Mouse (Mus musculus) intestine, embryonic 14.5 days (tissue): Measurements from ENCODE around the gene Aagab. TPM values are rescaled to one million over a fixed set of nuclear protein-coding genes. Genes with fewer than 3 reads are reported as not detected.

Source experiments
- ATAC-seq: fragments of 200-750 bp; cut with Nextera tagmentation; replicated peaks from 2 replicates; pipeline ENCODE4 v1.8.0; 2017; ENCODE audit warnings: low read depth, moderate number of reproducible peaks, moderate TSS enrichment, moderate library complexity; ENCODE audit not compliant: low FRiP score, low TSS enrichment
- DNase-seq: peaks from one replicate; pipeline ENCODE4 v3.0.0-alpha.2; 2018; ENCODE audit warnings: low spot score
- H3K27ac ChIP-seq: fragments of 300-500 bp; sonication (generic); 2 replicates; pipeline ENCODE4 v1.5.1; 2014; ENCODE audit warnings: low read depth, mild to moderate bottlenecking, control low read depth
- H3K27me3 ChIP-seq: fragments of 300-500 bp; sonication (generic); replicated peaks from 2 replicates; pipeline ENCODE4 v1.6.1; 2014; ENCODE audit warnings: low read length, control low read depth; ENCODE audit not compliant: control insufficient read depth, insufficient read depth
- H3K36me3 ChIP-seq: fragments of 300-500 bp; sonication (generic); 2 replicates; pipeline ENCODE4 v1.6.1; 2014; ENCODE audit warnings: low read length, control low read depth; ENCODE audit not compliant: control insufficient read depth, insufficient read depth
- H3K4me1 ChIP-seq: fragments of 300-500 bp; sonication (generic); replicated peaks from 2 replicates; pipeline ENCODE4 v1.6.1; 2014; ENCODE audit warnings: low read length, control low read depth, mixed read lengths; ENCODE audit not compliant: control insufficient read depth, insufficient read depth
- H3K4me2 ChIP-seq: fragments of 300-500 bp; sonication (generic); 2 replicates; pipeline ENCODE4 v1.6.1; 2014; ENCODE audit warnings: low read length
- H3K4me3 ChIP-seq: fragments of 300-500 bp; sonication (generic); 2 replicates; pipeline ENCODE4 v1.5.1; 2014; ENCODE audit warnings: low read depth, low read length, control low read depth, mixed read lengths
- H3K9ac ChIP-seq: fragments of 300-500 bp; sonication (generic); 2 replicates; pipeline ENCODE4 v1.6.1; 2014; ENCODE audit warnings: mild to moderate bottlenecking, low read length
- H3K9me3 ChIP-seq: fragments of 300-500 bp; sonication (generic); 2 replicates; pipeline ENCODE4 v1.6.1; 2016; ENCODE audit warnings: low read length, control low read depth; ENCODE audit not compliant: control insufficient read depth
- WGBS: fragments of 180-500 bp; shearing (Covaris S2); extraction: QIAGEN DNeasy Blood & Tissue Kit; methylation state at CpG from one replicate; pipeline ENCODE4 v1.1.7; 2014; 5-methylcytosine and 5-hydroxymethylcytosine counted together
- polyA plus RNA-seq: library from polyadenylated mRNA; unstranded; fragments of >200 nt; fragmentation: Nextera tagmentation; extraction: Ambion mirVana; gene quantifications from 2 replicates; pipeline ENCODE4 v1.2.1, GENCODE M21; 2014

The Aagab gene
- polyA plus RNA-seq, 1 experiment from 2014 or later: 26.0 TPM

DNA sequence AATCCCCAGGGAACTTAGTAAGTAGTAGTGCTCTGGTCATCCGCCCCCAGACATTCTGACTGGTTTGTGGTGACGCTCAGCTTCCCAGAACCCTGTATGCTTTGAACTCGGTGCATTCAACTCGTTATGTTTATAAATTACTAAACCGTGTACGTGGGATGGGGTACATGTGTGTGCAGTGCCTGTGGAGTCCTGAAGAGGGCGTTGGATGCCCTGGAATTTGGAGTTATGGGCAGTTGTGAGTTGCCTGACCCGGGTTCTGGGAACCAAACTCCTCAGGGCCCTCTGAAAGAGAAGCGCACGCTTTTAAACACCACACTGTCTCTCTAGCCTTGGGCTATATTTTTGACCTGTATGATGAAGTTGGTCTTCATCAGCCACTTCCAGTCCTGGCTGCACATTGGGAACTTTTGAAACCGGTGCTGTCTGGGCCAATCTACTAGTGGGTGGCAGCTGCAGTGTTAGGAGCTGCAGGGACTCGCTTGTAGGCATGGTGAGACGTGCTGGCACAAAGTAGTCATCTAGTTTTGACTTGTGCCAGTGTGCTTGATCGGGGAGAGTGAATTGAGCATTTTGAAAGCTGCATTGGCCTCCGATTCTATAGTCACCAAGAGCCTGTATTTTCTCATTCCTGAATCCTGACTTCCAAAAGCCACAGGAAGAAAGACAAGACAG, 21.6 kb downstream of the Aagab start:
- WGBS: 81% methylated on average over 15 of the region's 15 CpGs
- peaks cover 25% of the 10 kb centered on the region; the same call in 1 of the 2 replicates for H3K36me3 ChIP-seq
- no peak overlapping the region for H3K27ac ChIP-seq
- H3K4me1 ChIP-seq: no peaks in the 10 kb centered on the region
- no peak overlapping the region for H3K4me3 ChIP-seq
- ATAC-seq (no peak), DNase-seq (no peak)
- no peak overlapping the region for H3K9ac ChIP-seq
- H3K9me3 ChIP-seq: no peaks in the 10 kb centered on the region
- no peaks in the 10 kb centered on the region for H3K27me3 ChIP-seq
- H3K4me2 ChIP-seq: no peak overlapping the region

GRCm38 (mm10) chr9:63625090-63625756, 22.8 kb downstream of the Aagab start:
- no peaks in the 10 kb centered on the region for H3K4me1 ChIP-seq
- H3K36me3 ChIP-seq: peaks cover 18% of the 10 kb centered on the region; the same call in 1 of the 2 replicates
- WGBS: 87% methylated on average over 9 of the region's 9 CpGs
- no peak overlapping the region for H3K4me3 ChIP-seq
- H3K9me3 ChIP-seq: no peaks in the 10 kb centered on the region
- no peak overlapping the region for H3K27ac ChIP-seq
- no peak overlapping the region for H3K9ac ChIP-seq
- ATAC-seq (no peak), DNase-seq (no peak)
- H3K27me3 ChIP-seq: no peaks in the 10 kb centered on the region
- no peak overlapping the region for H3K4me2 ChIP-seq

GRCm38 (mm10) chr9:63632045-63632444, 29.6 kb downstream of the Aagab start:
- ATAC-seq (no peak), DNase-seq (no peak)
- H3K9ac ChIP-seq: no peak overlapping the region
- H3K27me3 ChIP-seq: no peaks in the 10 kb centered on the region
- no peaks in the 10 kb centered on the region for H3K9me3 ChIP-seq
- 0 out of 2 replicates have a peak, but pooled peaks cover 6% of the 10 kb centered on the region for H3K36me3 ChIP-seq
- no peak overlapping the region for H3K27ac ChIP-seq
- H3K4me1 ChIP-seq: no peaks in the 10 kb centered on the region; the same call in 1 of the 2 replicates
- H3K4me3 ChIP-seq: no peak overlapping the region
- no peak overlapping the region for H3K4me2 ChIP-seq
- 95% methylated on average over 4 of the region's 4 CpGs for WGBS

- H3K4me3 ChIP-seq: no peak overlapping the region
- H3K9ac ChIP-seq: no peak overlapping the region
- H3K27me3 ChIP-seq: no peaks in the 10 kb centered on the region
- no peaks in the 10 kb centered on the region for H3K9me3 ChIP-seq
- ATAC-seq (no peak), DNase-seq (no peak)
- WGBS: 38% methylated on average over 11 of the region's 11 CpGs
- no peaks in the 10 kb centered on the region; the same call in 1 of the 2 replicates for H3K4me1 ChIP-seq
- 0 out of 2 replicates have a peak, but pooled peaks cover 3% of the 10 kb centered on the region for H3K36me3 ChIP-seq
- H3K27ac ChIP-seq: peak overlapping the region; percentile 17; the same call in 1 of the 2 replicates
- H3K4me2 ChIP-seq: peak overlapping the region; percentile 14; the same call in 1 of the 2 replicates
These were observed 30.5 kb downstream of the Aagab start for GRCm38 (mm10) chr9:63632924-63633323.

GRCm38 (mm10) chr9:63633334-63633733, 30.9 kb downstream of the Aagab start:
- 52% methylated on average over 7 of the region's 7 CpGs for WGBS
- Histone ChIP-seq H3K9me3 (no peaks in the 10 kb centered on the region), H3K27ac (peak overlapping the region; percentile 17; the same call in 1 of the 2 replicates), H3K27me3 (no peaks in the 10 kb centered on the region), H3K4me2 (peak overlapping the region; percentile 14; the same call in 1 of the 2 replicates), H3K4me1 (no peaks in the 10 kb centered on the region; the same call in 1 of the 2 replicates), H3K9ac (no peak overlapping the region), H3K4me3 (no peak overlapping the region), H3K36me3 (no peaks in the 10 kb centered on the region)
- ATAC-seq: no peak
- no peak for DNase-seq

DNA sequence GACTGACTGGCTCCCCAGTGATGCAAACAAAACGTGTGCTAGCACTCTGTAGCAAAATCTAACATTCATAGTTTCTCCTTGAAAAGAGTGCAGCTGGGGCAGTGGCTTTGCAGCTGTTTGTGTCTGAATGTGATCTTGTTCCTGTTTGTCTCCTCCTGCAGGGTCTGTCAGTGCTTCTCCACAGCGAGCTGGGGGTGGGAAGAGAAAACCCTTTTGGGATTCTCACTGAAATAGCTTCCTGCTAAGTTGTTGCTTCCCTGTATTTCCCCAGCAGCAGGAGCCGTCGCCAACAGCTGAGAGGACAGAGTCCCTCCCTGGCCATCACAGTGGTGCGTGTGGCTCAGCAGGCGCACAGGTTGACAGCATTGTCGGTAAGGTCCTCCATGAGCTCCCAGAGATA, 33.7 kb downstream of the Aagab start:
- no peak for ATAC-seq
- H3K9me3 ChIP-seq: no peaks in the 10 kb centered on the region
- no peaks in the 10 kb centered on the region for H3K27me3 ChIP-seq
- H3K27ac ChIP-seq: no peak overlapping the region
- WGBS: 71% methylated on average over 7 of the region's 7 CpGs
- H3K36me3 ChIP-seq: 0 out of 2 replicates have a peak, but pooled peaks cover 8% of the 10 kb centered on the region
- H3K9ac ChIP-seq: no peak overlapping the region
- DNase-seq: no peak
- no peak overlapping the region for H3K4me3 ChIP-seq
- H3K4me1 ChIP-seq: no peaks in the 10 kb centered on the region; the same call in 1 of the 2 replicates
- no peak overlapping the region for H3K4me2 ChIP-seq

DNA sequence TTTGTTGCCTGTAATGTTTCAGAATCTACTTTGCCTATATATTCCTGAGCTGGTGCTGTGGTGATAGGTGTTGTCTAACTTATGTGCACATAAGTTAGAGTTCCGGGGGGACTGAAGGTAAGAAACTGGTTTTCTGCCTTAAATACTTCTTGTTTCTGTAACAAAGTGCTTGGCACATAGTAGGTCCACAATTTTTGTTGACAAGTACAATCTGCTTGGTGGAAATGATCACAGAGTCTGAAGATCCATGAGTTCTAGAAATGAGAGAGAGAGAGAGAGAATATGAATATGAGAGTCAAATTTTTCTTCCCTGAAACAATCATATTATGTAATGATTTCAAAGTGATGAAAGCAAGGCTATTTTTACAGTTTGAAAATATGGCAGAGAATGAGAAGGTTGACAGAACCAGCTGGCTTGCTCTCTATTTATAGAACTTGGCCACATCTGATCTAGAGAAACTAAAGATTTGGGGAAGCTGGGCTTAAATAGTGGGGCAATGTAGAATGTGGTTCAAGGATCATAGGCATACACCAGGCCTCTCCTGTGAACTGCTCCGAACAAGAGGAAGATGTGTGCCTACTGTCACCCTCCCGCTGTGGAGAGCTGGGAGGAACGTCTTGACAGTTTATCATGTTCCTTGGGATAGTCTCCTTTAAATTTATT, 39.7 kb downstream of the Aagab start:
- Histone ChIP-seq H3K4me1 (no peaks in the 10 kb centered on the region), H3K4me3 (no peak overlapping the region), H3K9me3 (no peaks in the 10 kb centered on the region), H3K9ac (no peak overlapping the region), H3K4me2 (no peak overlapping the region), H3K27me3 (no peaks in the 10 kb centered on the region), H3K27ac (no peak overlapping the region), H3K36me3 (peaks cover 21% of the 10 kb centered on the region)
- no peak for ATAC-seq
- 89% methylated on average over 4 of the region's 4 CpGs for WGBS
- no peak for DNase-seq

- H3K27ac ChIP-seq: no peak overlapping the region
- no peaks in the 10 kb centered on the region for H3K9me3 ChIP-seq
- H3K4me1 ChIP-seq: no peaks in the 10 kb centered on the region
- WGBS: 92% methylated on average over 6 of the region's 6 CpGs
- H3K27me3 ChIP-seq: no peaks in the 10 kb centered on the region
- ATAC-seq: no peak
- H3K4me2 ChIP-seq: no peak overlapping the region
- peaks cover 33% of the 10 kb centered on the region for H3K36me3 ChIP-seq
- no peak for DNase-seq
- H3K4me3 ChIP-seq: no peak overlapping the region
- H3K9ac ChIP-seq: no peak overlapping the region
These were observed 41.6 kb downstream of the Aagab start for GRCm38 (mm10) chr9:63644011-63644410.
